Mouse (Mus musculus) hindbrain, embryonic 12.5 days (tissue): Measurements from ENCODE around the gene Retsat. TPM values are rescaled to one million over a fixed set of nuclear protein-coding genes. Genes with fewer than 3 reads are reported as not detected.

Experiments
- ATAC-seq: fragments of 200-750 bp; cut with Nextera tagmentation; 2 replicates; pipeline ENCODE4 v1.8.0; 2017; ENCODE audit warnings: moderate TSS enrichment; ENCODE audit not compliant: low FRiP score
- H3K27ac ChIP-seq: fragments of 300-500 bp; sonication (generic); 2 replicates; pipeline ENCODE4 v1.5.1; 2016; ENCODE audit warnings: mild to moderate bottlenecking
- H3K27me3 ChIP-seq: fragments of 300-500 bp; sonication (generic); 2 replicates; pipeline ENCODE4 v1.6.1; 2016; ENCODE audit warnings: mild to moderate bottlenecking
- H3K36me3 ChIP-seq: fragments of 300-500 bp; sonication (generic); 2 replicates; pipeline ENCODE4 v1.6.1; 2016; ENCODE audit warnings: mild to moderate bottlenecking
- H3K4me1 ChIP-seq: fragments of 300-500 bp; sonication (generic); 2 replicates; pipeline ENCODE4 v1.6.1; 2016
- H3K4me2 ChIP-seq: fragments of 300-500 bp; sonication (generic); replicated peaks from 2 replicates; pipeline ENCODE4 v1.6.1; 2016; ENCODE audit warnings: mild to moderate bottlenecking
- H3K4me3 ChIP-seq: fragments of 300-500 bp; sonication (generic); 2 replicates; pipeline ENCODE4 v1.5.1; 2016; ENCODE audit warnings: mild to moderate bottlenecking
- H3K9ac ChIP-seq: fragments of 300-500 bp; sonication (generic); 2 replicates; pipeline ENCODE4 v1.6.1; 2016; ENCODE audit warnings: mild to moderate bottlenecking, moderate library complexity
- H3K9me3 ChIP-seq: fragments of 300-500 bp; sonication (generic); replicated peaks from 2 replicates; pipeline ENCODE4 v1.6.1; 2016; ENCODE audit warnings: mild to moderate bottlenecking
- WGBS: fragments of 180-500 bp; shearing (Covaris S2); methylation state at CpG from one replicate; pipeline ENCODE4 v1.1.7; 2016; 5-methylcytosine and 5-hydroxymethylcytosine counted together
- polyA plus RNA-seq: library from polyadenylated mRNA; unstranded; fragments of >200 nt; fragmentation: Nextera tagmentation; extraction: Ambion mirVana; gene quantifications from 2 replicates; pipeline ENCODE4 v1.2.1, GENCODE M21; 2016

Retsat gene
- polyA plus RNA-seq = 5.8 and 6.9 TPM in 2 replicates

- Histone ChIP-seq H3K9ac (peak within 1 kb of the TSS; percentile 69), H3K27me3 (no peaks in the 10 kb centered on the region), H3K4me3 (peak within 1 kb of the TSS; percentile 61), H3K4me1 (peaks cover 17% of the 10 kb centered on the region), H3K27ac (no peak within 1 kb of the TSS), H3K4me2 (peak within 1 kb of the TSS; percentile 66), H3K36me3 (no peaks in the 10 kb centered on the region), H3K9me3 (no peaks in the 10 kb centered on the region)
- 2% methylated on average over 38 of the region's 38 CpGs for WGBS
- peak; percentile 92 for ATAC-seq
Observed at GRCm38 (mm10) chr6:72597956-72598753, at the start of gene Retsat, which contains the start of gene Elmod3. Gene Retsat, plus strand, starts transcription at chr6:72598475. Gene Elmod3, minus strand, starts transcription at chr6:72598413.

- Histone ChIP-seq H3K4me3 (no peak overlapping the region), H3K27ac (no peak overlapping the region), H3K27me3 (0 out of 2 replicates have a peak, but pooled peaks cover 2% of the 10 kb centered on the region), H3K4me1 (peaks cover 18% of the 10 kb centered on the region), H3K36me3 (no peaks in the 10 kb centered on the region), H3K9ac (no peak overlapping the region), H3K4me2 (no peak overlapping the region), H3K9me3 (no peaks in the 10 kb centered on the region)
- ATAC-seq = no peak
- 69% methylated on average over 9 of the region's 9 CpGs for WGBS
Observed at GRCm38 (mm10) chr6:72549041-72549580, 49.2 kb upstream of the Retsat start.

GRCm38 (mm10) chr6:72550025-72550424 is 48.2 kb upstream of the Retsat start:
- H3K9me3 ChIP-seq = no peaks in the 10 kb centered on the region
- no peak overlapping the region for H3K27ac ChIP-seq
- no peak overlapping the region for H3K4me2 ChIP-seq
- H3K4me3 ChIP-seq = no peak overlapping the region
- peaks cover 18% of the 10 kb centered on the region for H3K4me1 ChIP-seq
- 65% methylated on average over 6 of the region's 6 CpGs for WGBS
- H3K27me3 ChIP-seq = no peaks in the 10 kb centered on the region
- H3K9ac ChIP-seq = no peak overlapping the region
- ATAC-seq = no peak
- no peaks in the 10 kb centered on the region for H3K36me3 ChIP-seq

- 82% methylated on average over 10 of the region's 10 CpGs for WGBS
Observed at GRCm38 (mm10) chr6:72550503-72551100, 47.7 kb upstream of the Retsat start.

GRCm38 (mm10) chr6:72552171-72553078 is 45.9 kb upstream of the Retsat start:
- ATAC-seq = peak; percentile 88
- Histone ChIP-seq H3K4me2 (peak overlapping the region; percentile 71), H3K4me3 (peak overlapping the region; percentile 39), H3K9ac (peak overlapping the region; percentile 54), H3K36me3 (no peaks in the 10 kb centered on the region), H3K9me3 (no peaks in the 10 kb centered on the region), H3K27ac (peak overlapping the region; percentile 77), H3K27me3 (no peaks in the 10 kb centered on the region), H3K4me1 (peaks cover 15% of the 10 kb centered on the region)
- 18% methylated on average over 27 of the region's 27 CpGs for WGBS

More at GRCm38 (mm10) chr6:72550503-72551100, 47.7 kb upstream of the Retsat start:
- no peak for ATAC-seq
- H3K4me3 ChIP-seq = no peak overlapping the region
- no peaks in the 10 kb centered on the region for H3K27me3 ChIP-seq
- no peaks in the 10 kb centered on the region for H3K36me3 ChIP-seq
- H3K4me2 ChIP-seq = no peak overlapping the region
- H3K9me3 ChIP-seq = no peaks in the 10 kb centered on the region
- no peak overlapping the region for H3K27ac ChIP-seq
- H3K4me1 ChIP-seq = peaks cover 15% of the 10 kb centered on the region
- no peak overlapping the region for H3K9ac ChIP-seq

- peaks cover 15% of the 10 kb centered on the region for H3K4me1 ChIP-seq
- ATAC-seq = peak; percentile 71
- peak overlapping the region; percentile 54 for H3K9ac ChIP-seq
- peak overlapping the region; percentile 39 for H3K4me3 ChIP-seq
- H3K36me3 ChIP-seq = no peaks in the 10 kb centered on the region
- peak overlapping the region; percentile 77 for H3K27ac ChIP-seq
- no peaks in the 10 kb centered on the region for H3K9me3 ChIP-seq
- no peaks in the 10 kb centered on the region for H3K27me3 ChIP-seq
- WGBS = 16% methylated on average over 8 of the region's 8 CpGs
- peak overlapping the region; percentile 71 for H3K4me2 ChIP-seq
Observed at GRCm38 (mm10) chr6:72553079-72553412, 45.2 kb upstream of the Retsat start.

- no peak overlapping the region for H3K4me2 ChIP-seq
- WGBS = 76% methylated on average over 8 of the region's 8 CpGs
Observed at GRCm38 (mm10) chr6:72560801-72561200, 37.5 kb upstream of the Retsat start.

GRCm38 (mm10) chr6:72562486-72562885 is 35.8 kb upstream of the Retsat start:
- no peaks in the 10 kb centered on the region for H3K9me3 ChIP-seq
- H3K4me3 ChIP-seq = no peak overlapping the region
- H3K4me1 ChIP-seq = peaks cover 7% of the 10 kb centered on the region; the same call in 1 of the 2 replicates
- H3K9ac ChIP-seq = no peak overlapping the region
- no peak overlapping the region for H3K4me2 ChIP-seq
- WGBS = 45% methylated on average over 6 of the region's 6 CpGs
- ATAC-seq = no peak
- no peak overlapping the region for H3K27ac ChIP-seq
- no peaks in the 10 kb centered on the region for H3K36me3 ChIP-seq
- H3K27me3 ChIP-seq = no peaks in the 10 kb centered on the region

More at GRCm38 (mm10) chr6:72560801-72561200, 37.5 kb upstream of the Retsat start:
- Histone ChIP-seq H3K27me3 (no peaks in the 10 kb centered on the region), H3K9me3 (no peaks in the 10 kb centered on the region), H3K4me3 (no peak overlapping the region), H3K27ac (no peak overlapping the region), H3K9ac (no peak overlapping the region), H3K36me3 (no peaks in the 10 kb centered on the region), H3K4me1 (peaks cover 2% of the 10 kb centered on the region; the same call in 1 of the 2 replicates)
- no peak for ATAC-seq

- H3K27me3 ChIP-seq = no peaks in the 10 kb centered on the region
- WGBS = 74% methylated on average over 5 of the region's 5 CpGs
- H3K4me3 ChIP-seq = no peak overlapping the region
- H3K9me3 ChIP-seq = no peaks in the 10 kb centered on the region
- H3K27ac ChIP-seq = no peak overlapping the region
- H3K36me3 ChIP-seq = peaks cover under 1% of the 10 kb centered on the region; the same call in 1 of the 2 replicates
- H3K4me1 ChIP-seq = peaks cover 7% of the 10 kb centered on the region; the same call in 1 of the 2 replicates
- H3K4me2 ChIP-seq = no peak overlapping the region
- ATAC-seq = no peak
- no peak overlapping the region for H3K9ac ChIP-seq
Observed at GRCm38 (mm10) chr6:72562894-72563293, 35.4 kb upstream of the Retsat start.

- Histone ChIP-seq H3K4me2 (no peak overlapping the region), H3K27ac (no peak overlapping the region), H3K9ac (no peak overlapping the region)
Observed at GRCm38 (mm10) chr6:72565506-72565905, 32.8 kb upstream of the Retsat start.

GRCm38 (mm10) chr6:72566044-72566443 is 32.2 kb upstream of the Retsat start:
- Histone ChIP-seq H3K27ac (no peak overlapping the region), H3K4me1 (peaks cover 7% of the 10 kb centered on the region; the same call in 1 of the 2 replicates), H3K9ac (no peak overlapping the region), H3K36me3 (peaks cover 5% of the 10 kb centered on the region; the same call in 1 of the 2 replicates), H3K9me3 (no peaks in the 10 kb centered on the region), H3K4me3 (no peak overlapping the region), H3K4me2 (no peak overlapping the region), H3K27me3 (no peaks in the 10 kb centered on the region)
- 0% methylated on average over 4 of the region's 4 CpGs for WGBS
- peak; percentile 71 for ATAC-seq

More at GRCm38 (mm10) chr6:72565506-72565905, 32.8 kb upstream of the Retsat start:
- peaks cover 7% of the 10 kb centered on the region; the same call in 1 of the 2 replicates for H3K4me1 ChIP-seq
- peak; percentile 42; the same call in 1 of the 2 replicates for ATAC-seq
- H3K36me3 ChIP-seq = peaks cover 5% of the 10 kb centered on the region; the same call in 1 of the 2 replicates
- no peaks in the 10 kb centered on the region for H3K27me3 ChIP-seq
- H3K4me3 ChIP-seq = no peak overlapping the region
- 63% methylated on average over 7 of the region's 7 CpGs for WGBS
- no peaks in the 10 kb centered on the region for H3K9me3 ChIP-seq
